Mouse (Mus musculus): ENCODE data around the gene Klrb1b. TPM values are rescaled to one million over a fixed set of nuclear protein-coding genes. Genes with fewer than 3 reads are reported as not detected.
"Not testable (repeated sequence)": the region's sequence is repeated elsewhere in the genome, so short reads cannot be mapped to it uniquely, and the experiment has no call there.

Klrb1b gene
- polyA plus RNA-seq, 1 experiment from 2014 or later, result 0.46 TPM

DNA sequence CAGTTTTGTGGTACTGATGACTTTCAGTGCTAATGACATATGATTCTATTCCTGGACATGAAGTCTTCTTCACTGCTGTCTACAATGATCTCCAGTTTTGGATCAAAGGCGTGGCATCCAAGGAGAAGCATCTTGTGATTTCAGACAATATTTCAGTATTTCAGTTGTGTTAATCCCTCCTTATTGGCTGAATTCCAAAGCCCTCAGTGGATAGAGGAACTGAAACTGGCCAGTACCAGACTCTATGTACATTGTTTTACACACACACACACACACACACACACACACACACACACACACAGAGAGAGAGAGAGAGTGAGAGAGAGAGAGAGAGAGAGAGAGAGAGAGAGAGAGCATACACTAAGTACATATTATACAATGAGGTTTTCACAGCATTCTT lies 39.7 kb downstream of the Klrb1b start:
- not testable (repeated sequence) for H3K4me3 ChIP-seq (ENCODE audit: low read depth, low read length); ATAC-seq (ENCODE audit: low read depth)
- 65% methylated on average over 1 of the region's 1 CpGs for WGBS (ENCODE audit: insufficient replicate concordance)

DNA sequence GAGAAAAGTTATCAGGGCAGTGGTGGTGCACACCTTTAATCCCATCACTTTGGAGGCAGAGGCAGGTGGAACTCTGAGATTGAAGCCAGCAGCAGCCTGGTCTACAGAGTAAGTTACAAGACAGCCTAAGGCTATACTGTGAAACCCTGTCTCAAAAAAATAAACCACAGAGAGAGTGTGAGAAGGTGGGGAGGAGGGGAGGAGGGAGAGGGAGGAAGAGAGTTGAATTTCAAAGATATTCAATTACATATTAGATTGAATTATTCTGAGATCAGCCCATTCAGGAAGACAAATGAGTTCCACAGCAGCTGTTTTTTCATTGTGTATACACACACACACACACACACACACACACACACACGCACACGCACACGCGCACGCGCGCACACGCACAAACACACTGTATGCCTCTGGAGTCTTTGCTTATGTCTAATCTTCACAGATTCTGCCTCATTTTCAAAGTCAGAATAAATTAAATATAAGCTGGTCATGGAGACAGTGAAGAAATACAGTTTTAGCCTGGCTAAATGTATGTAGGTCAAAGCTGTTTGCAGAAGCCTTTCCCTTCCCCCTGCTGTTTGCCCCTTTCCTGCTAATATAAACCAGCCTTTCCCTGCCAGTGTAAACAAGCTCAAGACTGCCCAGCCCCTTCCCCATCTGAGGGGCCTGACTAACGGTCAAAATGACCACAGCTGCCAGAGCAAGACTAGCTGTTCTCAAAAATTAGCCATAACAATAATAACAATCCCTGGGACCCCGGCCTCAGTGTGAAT lies 56.5 kb downstream of the Klrb1b start:
- ATAC-seq (ENCODE audit: low read depth), result peak; percentile 55; the same call in 1 of the 2 replicates
- H3K4me2 ChIP-seq (ENCODE audit: low read depth, low read length), result no peak overlapping the region
- H3K36me3 ChIP-seq (ENCODE audit: control insufficient read depth, insufficient read depth), result no peaks in the 10 kb centered on the region
- H3K4me1 ChIP-seq (ENCODE audit: control insufficient read depth, low read depth, low read length), result no peaks in the 10 kb centered on the region; the same call in 1 of the 2 replicates
- H3K9me3 ChIP-seq (replicated peaks; ENCODE audit: control insufficient read depth, low read length), result peaks cover 2% of the 10 kb centered on the region
- no peak overlapping the region for H3K4me3 ChIP-seq (ENCODE audit: low read depth, low read length)
- no peak overlapping the region for H3K27ac ChIP-seq (ENCODE audit: low read length)
- 74% methylated on average over 10 of the region's 10 CpGs for WGBS (ENCODE audit: insufficient replicate concordance)
- H3K9ac ChIP-seq (ENCODE audit: low read depth, low read length), result no peak overlapping the region
- no peaks in the 10 kb centered on the region for H3K27me3 ChIP-seq (ENCODE audit: control insufficient read depth, insufficient read depth, low read depth, low read length)

More for the DNA sequence above, 39.7 kb downstream of the Klrb1b start:
- not testable (repeated sequence) for H3K27me3 ChIP-seq (ENCODE audit: control insufficient read depth, insufficient read depth, low read depth, low read length); H3K4me2 ChIP-seq (ENCODE audit: low read depth, low read length); H3K4me1 ChIP-seq (ENCODE audit: control insufficient read depth, low read depth, low read length); H3K9ac ChIP-seq (ENCODE audit: low read depth, low read length); H3K27ac ChIP-seq (ENCODE audit: low read length); H3K36me3 ChIP-seq (ENCODE audit: control insufficient read depth, insufficient read depth); H3K9me3 ChIP-seq (replicated peaks; ENCODE audit: control insufficient read depth, low read length)

DNA sequence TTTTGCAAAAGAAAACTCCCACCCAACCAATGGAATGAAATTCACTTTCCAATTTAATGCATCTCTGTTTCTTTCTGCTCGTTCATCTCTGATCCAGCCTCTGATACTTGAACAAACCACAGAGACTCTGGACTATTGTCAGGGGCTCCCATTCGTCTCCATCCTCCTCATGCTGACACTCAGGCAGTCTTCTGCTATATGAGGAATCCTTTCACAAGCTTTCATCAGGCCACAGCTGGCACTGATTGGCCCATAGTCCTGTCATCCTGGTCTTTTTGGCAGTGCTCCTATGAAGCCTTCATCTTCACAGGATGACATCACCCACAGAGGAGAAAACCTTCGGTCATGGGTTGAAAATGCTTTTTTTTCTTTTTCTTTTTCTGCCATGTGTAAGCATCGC lies 58.1 kb downstream of the Klrb1b start:
- no peak overlapping the region for H3K27ac ChIP-seq (ENCODE audit: low read length)
- H3K4me2 ChIP-seq (ENCODE audit: low read depth, low read length), result no peak overlapping the region
- no peak for ATAC-seq (ENCODE audit: low read depth)
- H3K4me3 ChIP-seq (ENCODE audit: low read depth, low read length), result no peak overlapping the region
- H3K9me3 ChIP-seq (replicated peaks; ENCODE audit: control insufficient read depth, low read length), result no peaks in the 10 kb centered on the region; the same call in 1 of the 2 replicates
- 58% methylated on average over 4 of the region's 4 CpGs for WGBS (ENCODE audit: insufficient replicate concordance)
- no peak overlapping the region for H3K9ac ChIP-seq (ENCODE audit: low read depth, low read length)
- H3K27me3 ChIP-seq (ENCODE audit: control insufficient read depth, insufficient read depth, low read depth, low read length), result no peaks in the 10 kb centered on the region
- H3K4me1 ChIP-seq (ENCODE audit: control insufficient read depth, low read depth, low read length), result peaks cover 4% of the 10 kb centered on the region
- no peaks in the 10 kb centered on the region for H3K36me3 ChIP-seq (ENCODE audit: control insufficient read depth, insufficient read depth)

DNA sequence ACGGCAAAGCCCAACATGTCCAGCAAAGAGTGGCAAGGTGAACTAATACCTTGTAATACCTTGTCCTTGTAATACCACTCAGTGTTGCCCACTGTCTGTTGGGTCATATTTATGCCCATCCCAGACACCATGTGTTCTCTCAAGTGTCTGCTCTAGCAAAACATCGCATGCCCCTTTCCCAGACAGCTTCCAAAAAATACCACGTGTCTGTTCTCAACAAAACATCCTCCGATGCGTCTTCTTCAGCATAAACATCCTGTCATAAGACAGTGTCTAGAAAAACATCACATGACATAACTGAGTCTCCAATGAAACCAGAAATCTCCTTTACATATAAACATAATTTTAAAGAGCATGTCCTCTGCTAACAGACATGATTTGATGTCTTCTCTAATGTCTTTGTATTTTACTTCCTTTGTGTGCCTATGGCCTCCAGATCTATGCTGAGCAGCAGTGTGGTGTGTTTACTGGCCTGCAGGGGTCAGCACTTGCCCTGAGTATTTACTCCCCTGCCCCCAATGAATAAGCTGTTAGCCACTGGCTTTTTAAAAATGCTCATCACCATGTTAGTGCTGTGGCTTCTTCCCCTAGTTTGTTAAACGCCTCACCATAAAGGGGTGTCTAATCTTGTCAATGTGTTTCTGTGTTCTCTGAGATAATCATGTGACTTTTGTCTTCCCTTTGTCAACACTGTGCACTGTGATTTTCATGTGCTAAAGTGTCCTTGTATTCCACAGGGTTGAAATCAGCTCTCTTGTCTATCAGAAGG lies 59.5 kb downstream of the Klrb1b start:
- not testable (repeated sequence) for H3K4me2 ChIP-seq (ENCODE audit: low read depth, low read length); H3K9me3 ChIP-seq (replicated peaks; ENCODE audit: control insufficient read depth, low read length); H3K9ac ChIP-seq (ENCODE audit: low read depth, low read length); H3K36me3 ChIP-seq (ENCODE audit: control insufficient read depth, insufficient read depth); H3K27ac ChIP-seq (ENCODE audit: low read length); H3K27me3 ChIP-seq (ENCODE audit: control insufficient read depth, insufficient read depth, low read depth, low read length); H3K4me1 ChIP-seq (ENCODE audit: control insufficient read depth, low read depth, low read length); ATAC-seq (ENCODE audit: low read depth); H3K4me3 ChIP-seq (ENCODE audit: low read depth, low read length)
- 60% methylated on average over 6 of the region's 6 CpGs for WGBS (ENCODE audit: insufficient replicate concordance)

DNA sequence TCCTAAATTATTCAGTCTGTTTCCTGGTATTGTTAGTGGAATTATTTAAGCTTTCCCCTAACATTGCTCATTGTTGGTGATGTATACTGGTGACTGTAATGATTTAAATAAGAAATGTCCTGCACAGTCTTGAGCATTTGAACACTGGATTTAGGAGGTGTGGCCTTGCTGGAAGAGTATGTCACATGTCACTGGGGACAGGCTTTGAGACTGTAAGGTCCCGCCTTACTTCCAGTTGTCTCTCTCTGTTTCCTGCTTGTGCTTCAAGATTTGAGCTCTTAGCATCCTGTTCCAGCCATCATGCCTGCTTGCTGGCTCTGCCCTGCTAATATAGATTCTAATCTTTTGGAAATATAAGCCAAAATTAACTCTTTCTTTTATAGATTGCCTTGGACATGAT lies 60.9 kb downstream of the Klrb1b start:
- Histone ChIP-seq H3K4me1 (ENCODE audit: control insufficient read depth, low read depth, low read length) (peaks cover 4% of the 10 kb centered on the region), H3K4me3 (ENCODE audit: low read depth, low read length) (no peak overlapping the region), H3K36me3 (ENCODE audit: control insufficient read depth, insufficient read depth) (no peaks in the 10 kb centered on the region), H3K27me3 (ENCODE audit: control insufficient read depth, insufficient read depth, low read depth, low read length) (no peaks in the 10 kb centered on the region), H3K9ac (ENCODE audit: low read depth, low read length) (no peak overlapping the region), H3K4me2 (ENCODE audit: low read depth, low read length) (no peak overlapping the region), H3K9me3 (replicated peaks; ENCODE audit: control insufficient read depth, low read length) (no peaks in the 10 kb centered on the region), H3K27ac (ENCODE audit: low read length) (no peak overlapping the region)
- no peak for ATAC-seq (ENCODE audit: low read depth)
- 47% methylated on average over 1 of the region's 1 CpGs for WGBS (ENCODE audit: insufficient replicate concordance)

DNA sequence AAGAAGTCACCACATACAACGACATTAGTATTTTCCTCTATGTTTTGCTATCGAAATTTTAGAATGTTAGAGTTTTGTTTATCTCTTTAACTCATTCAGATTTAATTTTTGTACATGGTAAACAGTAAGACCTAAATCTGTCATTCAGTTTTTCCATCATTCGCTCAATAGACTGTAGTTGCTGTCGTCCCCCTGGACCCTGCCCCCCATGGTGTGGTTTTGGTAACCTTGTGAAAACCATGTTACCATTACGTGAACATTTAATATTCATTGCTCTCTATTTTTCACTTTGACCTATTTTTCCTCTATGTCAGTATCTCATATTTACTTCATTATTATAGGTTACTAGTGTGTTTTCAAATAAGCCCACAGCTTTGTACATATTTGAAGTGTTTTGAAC lies 61.5 kb downstream of the Klrb1b start:
- 17% methylated on average over 5 of the region's 5 CpGs for WGBS (ENCODE audit: insufficient replicate concordance)
- H3K4me1 ChIP-seq (ENCODE audit: control insufficient read depth, low read depth, low read length), result peaks cover 4% of the 10 kb centered on the region
- no peak overlapping the region for H3K27ac ChIP-seq (ENCODE audit: low read length)
- H3K9me3 ChIP-seq (replicated peaks; ENCODE audit: control insufficient read depth, low read length), result no peaks in the 10 kb centered on the region
- H3K4me3 ChIP-seq (ENCODE audit: low read depth, low read length), result peak overlapping the region; percentile 63
- H3K9ac ChIP-seq (ENCODE audit: low read depth, low read length), result peak overlapping the region; percentile 51
- peak overlapping the region; percentile 88 for H3K4me2 ChIP-seq (ENCODE audit: low read depth, low read length)
- H3K27me3 ChIP-seq (ENCODE audit: control insufficient read depth, insufficient read depth, low read depth, low read length), result no peaks in the 10 kb centered on the region
- no peaks in the 10 kb centered on the region for H3K36me3 ChIP-seq (ENCODE audit: control insufficient read depth, insufficient read depth)
- no peak for ATAC-seq (ENCODE audit: low read depth)

DNA sequence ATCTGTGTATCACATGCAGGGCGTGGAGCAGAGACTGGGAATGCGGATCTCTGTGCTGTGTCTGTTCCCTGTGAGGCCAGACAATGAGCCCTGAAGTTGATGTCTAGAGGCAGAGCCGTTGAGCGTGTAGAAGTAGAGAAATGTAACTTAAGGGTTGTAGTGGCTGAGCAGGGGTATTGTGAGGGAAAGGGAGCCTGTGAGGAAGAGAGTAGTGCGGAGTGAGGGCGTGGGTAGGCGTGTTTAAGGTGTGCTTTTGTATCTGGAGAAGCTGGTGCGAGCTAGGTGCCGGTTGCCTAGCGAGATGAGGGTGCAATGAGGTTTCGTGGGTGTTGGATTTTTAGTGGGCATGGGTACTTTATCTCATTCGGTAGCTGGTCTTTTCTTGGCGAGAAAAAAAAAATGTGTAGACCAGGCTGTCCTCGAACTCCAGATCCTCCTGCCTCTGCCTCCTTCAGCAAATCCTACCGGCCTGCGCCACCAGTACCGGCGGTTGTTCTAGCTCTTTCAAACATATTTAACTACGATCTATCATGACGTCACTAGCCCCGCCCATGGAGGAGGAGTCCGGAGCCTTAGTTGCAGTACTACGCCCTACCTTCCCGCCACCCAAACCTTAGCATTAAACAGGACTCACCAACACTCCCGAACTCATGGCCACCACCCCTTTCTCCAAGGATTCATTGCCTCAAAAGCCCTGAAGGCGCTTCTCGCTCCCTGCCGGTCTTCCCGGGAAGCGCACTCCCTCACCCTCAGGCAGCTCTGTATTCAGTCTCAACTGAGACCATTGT lies 62.2 kb downstream of the Klrb1b start:
- Histone ChIP-seq H3K36me3 (ENCODE audit: control insufficient read depth, insufficient read depth) (no peaks in the 10 kb centered on the region), H3K4me2 (ENCODE audit: low read depth, low read length) (peak overlapping the region; percentile 88), H3K27ac (ENCODE audit: low read length) (no peak overlapping the region), H3K9me3 (replicated peaks; ENCODE audit: control insufficient read depth, low read length) (no peaks in the 10 kb centered on the region), H3K9ac (ENCODE audit: low read depth, low read length) (peak overlapping the region; percentile 52), H3K27me3 (ENCODE audit: control insufficient read depth, insufficient read depth, low read depth, low read length) (no peaks in the 10 kb centered on the region), H3K4me1 (ENCODE audit: control insufficient read depth, low read depth, low read length) (peaks cover 4% of the 10 kb centered on the region), H3K4me3 (ENCODE audit: low read depth, low read length) (peak overlapping the region; percentile 63)
- ATAC-seq (ENCODE audit: low read depth), result peak; percentile 83
- WGBS (ENCODE audit: insufficient replicate concordance), result 4% methylated on average over 30 of the region's 30 CpGs

Data from liver, embryonic 16.5 days (tissue).